Mouse (Mus musculus): Measurements from ENCODE around the gene Ptprk.
A peak's percentile ranks its signal among the peaks of the same experiment; 100 is the strongest.

The Ptprk gene

GRCm38 (mm10) chr10:28436084-28436483 lies 361.5 kb downstream of the Ptprk start:
- DNase-seq, result no peak

GRCm38 (mm10) chr10:28449853-28450252 lies 375.2 kb downstream of the Ptprk start:
- DNase-seq, result no peak

- DNase-seq, result peak; percentile 40 to 55
Measured at GRCm38 (mm10) chr10:28450642-28451041, 376.0 kb downstream of the Ptprk start.

- DNase-seq, result peak; percentile 19 to 32
Measured at GRCm38 (mm10) chr10:28458027-28458426, 383.4 kb downstream of the Ptprk start.

- DNase-seq, result no peak
Measured at GRCm38 (mm10) chr10:28459963-28460362, 385.3 kb downstream of the Ptprk start.

- DNase-seq, result no peak
Measured at GRCm38 (mm10) chr10:28463706-28464105, 389.1 kb downstream of the Ptprk start.

- peak; percentile 67 to 72 for DNase-seq
Measured at GRCm38 (mm10) chr10:28464766-28465548, 390.3 kb downstream of the Ptprk start.

GRCm38 (mm10) chr10:28485574-28485973 lies 411.0 kb downstream of the Ptprk start:
- DNase-seq, result peak; percentile 73 to 77

- peak; percentile 25 to 55 for DNase-seq
Measured at GRCm38 (mm10) chr10:28491006-28491405, 416.4 kb downstream of the Ptprk start.

- peak; percentile 73 to 80 for DNase-seq
Measured at GRCm38 (mm10) chr10:28492206-28492605, 417.6 kb downstream of the Ptprk start.

GRCm38 (mm10) chr10:28492870-28493269 lies 418.2 kb downstream of the Ptprk start:
- peak; percentile 30 to 51 for DNase-seq

GRCm38 (mm10) chr10:28493271-28493861 lies 418.7 kb downstream of the Ptprk start:
- peak; percentile 43 to 55 for DNase-seq

- no peak for DNase-seq
Measured at GRCm38 (mm10) chr10:28497791-28498190, 423.2 kb downstream of the Ptprk start.

GRCm38 (mm10) chr10:28498504-28498903 lies 423.9 kb downstream of the Ptprk start:
- no peak for DNase-seq

- no peak for DNase-seq
Measured at GRCm38 (mm10) chr10:28513601-28514000, 439.0 kb downstream of the Ptprk start.

- DNase-seq, result no peak
Measured at GRCm38 (mm10) chr10:28516147-28516546, 441.5 kb downstream of the Ptprk start.

- DNase-seq, result no peak
Measured at GRCm38 (mm10) chr10:28518297-28518696, 443.7 kb downstream of the Ptprk start.

GRCm38 (mm10) chr10:28519861-28520260 lies 445.2 kb downstream of the Ptprk start:
- DNase-seq, result no peak

- DNase-seq, result no peak
Measured at GRCm38 (mm10) chr10:28523992-28524735, 449.5 kb downstream of the Ptprk start.

- no peak for DNase-seq
Measured at GRCm38 (mm10) chr10:28540595-28540994, 466.0 kb downstream of the Ptprk start.

GRCm38 (mm10) chr10:28542754-28543153 lies 468.1 kb downstream of the Ptprk start:
- DNase-seq, result no peak

GRCm38 (mm10) chr10:28550549-28550948 lies 475.9 kb downstream of the Ptprk start:
- no peak for DNase-seq

GRCm38 (mm10) chr10:28552068-28552467 lies 477.4 kb downstream of the Ptprk start:
- no peak for DNase-seq
